Mouse (Mus musculus): ENCODE data around the gene Abcc4.
A peak's percentile ranks its signal among the peaks of the same experiment; 100 is the strongest.

Abcc4 gene

DNA sequence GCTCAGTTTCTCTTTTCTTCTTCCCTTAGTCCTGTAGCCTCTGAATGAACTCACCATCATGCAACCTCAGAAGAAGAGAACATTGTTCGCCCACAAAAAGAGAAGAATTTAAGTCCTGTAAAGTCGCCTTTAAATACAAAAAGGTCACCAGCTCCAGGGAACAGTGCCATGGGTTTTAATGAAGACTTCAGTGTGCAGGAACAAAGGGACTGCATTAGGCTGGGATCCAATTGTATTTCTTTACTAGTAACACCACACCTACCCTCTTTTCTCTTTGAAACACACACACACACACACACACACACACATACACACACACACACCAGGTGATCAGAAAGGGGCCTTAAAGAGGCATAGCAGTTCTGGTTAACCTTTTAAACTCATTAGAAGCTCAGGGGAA, 195.2 kb downstream of the Abcc4 start:
- DNase-seq (ENCODE audit: extremely low spot score, low spot score): no peak

DNA sequence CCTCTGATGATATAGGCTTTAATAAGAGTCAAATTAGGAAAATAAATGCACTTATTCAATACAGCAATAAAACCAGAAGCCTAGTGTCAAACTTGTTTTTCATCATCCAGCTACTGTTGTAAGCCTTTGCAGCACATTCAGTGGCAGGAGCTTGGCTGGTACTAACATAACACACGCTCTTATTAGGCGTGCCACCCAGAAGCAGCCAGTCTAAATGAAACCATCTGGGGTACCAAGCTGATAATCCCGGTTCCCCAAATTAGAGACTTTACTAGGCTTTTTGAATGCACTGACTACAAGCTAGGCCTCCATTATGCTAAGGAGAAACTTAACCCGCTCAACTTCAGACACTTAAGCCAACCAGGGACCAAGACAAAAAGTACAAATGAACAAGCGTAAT, 195.8 kb downstream of the Abcc4 start:
- no peak for DNase-seq (ENCODE audit: extremely low spot score, low spot score)

DNA sequence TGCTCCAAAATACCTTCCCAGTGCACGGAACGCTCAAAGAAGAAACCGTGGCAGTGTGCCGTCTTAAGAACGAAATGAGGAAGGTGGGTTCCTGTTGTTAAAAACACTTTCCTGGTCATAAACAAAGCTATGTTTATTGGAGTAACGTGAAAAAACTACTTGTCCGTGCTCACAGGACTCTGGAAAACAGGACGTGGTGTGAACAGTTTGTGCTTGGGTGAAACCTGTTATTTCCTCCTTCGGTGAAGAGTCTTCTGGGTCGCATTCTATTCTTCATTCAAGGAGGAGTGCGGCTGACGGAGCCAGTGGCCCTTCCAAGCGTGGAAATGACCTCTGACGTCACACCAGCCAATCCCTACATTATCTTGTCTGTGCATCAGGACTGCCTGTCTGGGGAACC, 198.2 kb downstream of the Abcc4 start:
- DNase-seq (ENCODE audit: extremely low spot score, low spot score): no peak

DNA sequence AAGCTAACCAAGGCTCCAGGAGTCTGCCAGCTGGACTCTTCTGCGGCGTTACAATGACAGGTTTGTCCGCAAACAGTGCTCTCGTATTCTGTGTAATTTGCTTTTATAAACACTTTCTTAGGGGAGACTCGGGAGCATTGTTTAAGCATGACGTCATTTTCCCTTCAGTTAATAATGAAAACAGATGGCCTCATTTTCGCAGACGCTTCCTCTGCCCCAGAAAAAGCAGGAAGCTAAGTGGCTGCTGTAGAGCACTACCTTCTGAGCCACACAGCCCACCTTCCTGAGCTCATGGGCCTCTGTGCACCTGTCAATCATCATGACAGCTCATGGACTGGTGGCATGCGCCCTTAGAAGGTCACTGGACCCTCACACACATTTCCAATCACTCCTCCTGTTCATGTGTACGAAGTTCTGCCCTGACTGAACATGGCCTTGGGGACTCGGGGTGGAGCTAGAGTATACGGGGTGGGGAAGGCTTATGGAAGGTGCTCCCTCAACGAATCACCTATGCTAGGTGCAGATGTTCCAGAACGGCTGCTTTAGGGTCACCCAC, 199.3 kb downstream of the Abcc4 start:
- no peak for DNase-seq (ENCODE audit: extremely low spot score, low spot score)

DNA sequence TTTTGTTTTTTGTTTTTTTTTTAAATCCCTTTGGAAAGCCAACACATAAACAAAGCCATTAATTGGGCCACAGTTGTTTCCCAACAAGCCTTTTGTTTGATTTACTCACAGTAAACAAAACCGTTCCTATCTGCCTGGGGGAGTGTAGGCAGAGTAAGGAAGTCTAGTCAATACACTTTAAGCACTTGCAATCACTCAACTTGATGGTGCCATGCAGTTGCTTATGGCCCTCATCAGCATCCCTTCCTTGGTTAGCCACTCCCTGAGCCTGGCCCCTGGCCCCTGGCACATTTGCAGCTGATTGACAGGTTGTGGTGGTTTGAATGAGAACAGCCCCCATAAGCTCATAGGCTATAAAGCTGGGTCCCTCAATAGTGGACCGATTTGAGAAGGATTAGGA, 209.3 kb downstream of the Abcc4 start:
- no peak for DNase-seq (ENCODE audit: extremely low spot score, low spot score)

DNA sequence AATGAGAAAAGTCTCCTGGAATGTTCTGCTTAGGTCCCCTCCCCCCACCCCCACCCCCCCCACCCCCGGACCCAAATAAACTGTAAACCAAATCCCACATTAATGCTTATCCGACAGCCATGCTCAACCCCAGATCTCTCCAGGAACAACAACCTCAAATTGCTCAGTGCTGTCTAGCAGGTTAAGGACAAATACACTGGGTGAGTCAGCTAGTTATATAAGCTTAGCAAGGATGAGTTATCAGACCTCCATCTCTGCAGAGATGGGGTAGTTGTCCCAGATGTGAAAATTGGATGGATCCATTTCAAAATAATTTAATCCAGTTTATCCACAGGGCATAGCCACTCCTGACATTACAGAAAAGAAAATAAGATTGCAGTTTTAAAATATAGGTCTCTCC, 210.6 kb downstream of the Abcc4 start:
- DNase-seq (ENCODE audit: extremely low spot score, low spot score): no peak

DNA sequence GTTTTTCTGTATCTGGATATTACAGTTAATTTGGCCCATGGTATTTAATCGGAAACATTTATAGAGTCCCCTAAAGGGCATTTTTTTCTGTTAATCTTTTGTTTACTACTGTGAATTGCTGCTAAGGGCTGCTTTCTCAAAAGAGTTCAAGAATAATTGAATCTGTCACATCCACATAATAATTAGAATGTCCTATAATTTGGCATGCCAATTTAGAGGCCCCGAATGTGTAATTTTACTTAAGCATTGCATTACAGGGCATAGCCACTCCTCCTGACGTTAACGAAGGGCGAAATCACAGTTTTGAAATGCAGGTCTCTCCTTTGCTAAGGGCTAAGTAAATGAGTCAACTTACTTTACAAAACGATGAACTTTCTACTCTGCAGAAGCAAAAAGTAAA, 214.3 kb downstream of the Abcc4 start:
- DNase-seq (ENCODE audit: extremely low spot score, low spot score): no peak

DNA sequence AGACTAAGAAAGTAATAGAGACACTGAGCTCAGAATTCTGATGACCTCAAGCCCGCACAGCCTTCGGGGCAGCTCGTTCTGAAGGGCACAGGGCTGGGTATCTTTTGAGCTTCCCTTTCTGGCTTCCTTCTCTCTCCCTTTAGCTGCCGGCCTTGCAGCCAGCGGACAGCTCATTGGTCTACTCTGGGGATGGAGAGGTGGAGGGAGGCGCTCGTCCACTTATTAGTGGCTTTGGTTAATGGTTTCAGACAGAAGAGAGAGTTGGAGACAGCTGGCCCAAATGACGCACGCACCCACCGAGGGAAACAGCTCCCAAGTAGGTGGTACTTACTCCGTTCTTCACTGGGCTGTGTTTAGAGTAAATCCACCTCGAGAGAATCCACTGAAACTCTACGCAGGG, 214.7 kb downstream of the Abcc4 start:
- no peak for DNase-seq (ENCODE audit: extremely low spot score, low spot score)

DNA sequence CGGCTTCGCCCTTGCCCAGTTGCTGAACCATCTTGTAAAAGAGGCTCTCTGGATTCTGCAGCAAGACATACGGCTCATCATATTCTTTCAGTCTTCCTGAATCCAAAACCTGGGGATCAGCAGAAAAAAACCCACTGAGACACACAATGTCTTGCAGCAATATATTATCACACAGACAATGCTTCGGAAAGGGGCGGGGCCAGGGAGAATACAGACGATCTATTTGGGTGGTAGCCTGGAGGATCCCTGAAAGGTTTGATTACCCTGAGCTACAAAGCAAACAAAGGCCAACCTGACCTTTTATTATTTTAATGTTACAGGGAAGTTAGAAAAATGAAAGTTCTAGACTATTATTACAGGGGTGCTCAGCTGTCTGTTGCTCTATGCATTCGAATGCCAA, 215.5 kb downstream of the Abcc4 start:
- no peak for DNase-seq (ENCODE audit: extremely low spot score, low spot score)

DNA sequence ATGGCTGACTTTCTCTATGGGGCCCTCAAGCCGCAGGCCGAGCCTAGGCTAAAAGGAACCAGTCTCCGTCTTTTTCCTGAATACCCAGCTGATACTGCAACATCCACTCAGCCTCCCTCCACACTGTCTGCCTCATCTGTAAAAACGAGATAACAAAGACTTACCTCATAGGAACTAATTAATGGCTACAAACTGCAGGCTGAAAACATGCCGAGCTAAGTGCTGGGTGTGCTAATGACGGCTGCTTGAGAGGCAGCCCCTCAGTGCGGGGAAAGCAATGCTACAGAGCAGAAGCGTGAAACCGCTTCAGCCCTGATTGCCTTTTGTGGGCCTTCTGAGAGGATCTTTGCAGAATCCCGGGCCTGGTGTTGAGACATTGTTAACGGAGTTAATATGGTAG, 219.7 kb downstream of the Abcc4 start:
- no peak for DNase-seq (ENCODE audit: extremely low spot score, low spot score)

DNA sequence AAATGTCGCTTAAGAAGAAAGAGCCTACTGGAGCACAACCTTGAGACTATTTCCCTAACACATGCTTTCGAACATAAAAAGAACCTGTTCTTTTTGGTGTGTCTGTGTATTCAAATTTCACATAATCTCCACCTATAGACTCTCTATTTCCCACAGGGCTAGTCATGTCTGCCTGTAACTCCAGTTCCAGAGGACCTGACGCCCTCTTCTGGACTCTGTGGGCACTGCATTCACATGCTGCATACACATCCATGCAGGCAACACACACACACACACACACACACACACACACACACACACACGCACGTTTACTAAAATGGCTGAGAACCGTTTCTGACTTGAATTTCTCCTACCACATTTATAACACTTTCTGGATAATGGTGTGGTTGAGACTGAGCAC, 220.4 kb downstream of the Abcc4 start:
- no peak for DNase-seq (ENCODE audit: extremely low spot score, low spot score)

DNA sequence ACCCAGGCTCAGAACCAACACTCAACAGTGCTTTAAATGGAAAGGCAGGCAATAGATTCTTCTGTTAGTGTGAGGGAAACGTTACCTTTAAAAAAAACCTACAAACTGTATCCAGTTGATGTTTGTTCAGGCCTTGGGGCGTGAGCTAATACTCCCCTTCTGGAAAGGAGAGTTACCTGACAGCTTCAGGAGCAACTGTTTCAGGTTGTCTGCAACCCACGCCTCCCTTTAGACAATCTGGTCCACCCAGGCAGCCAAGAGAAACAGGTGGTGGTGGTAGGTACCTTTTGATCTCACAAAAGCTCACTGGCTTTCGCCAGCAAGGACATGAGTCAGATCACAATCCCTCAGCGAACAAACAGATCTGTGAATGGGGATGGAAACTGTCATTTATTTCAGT, 223.7 kb downstream of the Abcc4 start:
- no peak for DNase-seq (ENCODE audit: extremely low spot score, low spot score)

DNA sequence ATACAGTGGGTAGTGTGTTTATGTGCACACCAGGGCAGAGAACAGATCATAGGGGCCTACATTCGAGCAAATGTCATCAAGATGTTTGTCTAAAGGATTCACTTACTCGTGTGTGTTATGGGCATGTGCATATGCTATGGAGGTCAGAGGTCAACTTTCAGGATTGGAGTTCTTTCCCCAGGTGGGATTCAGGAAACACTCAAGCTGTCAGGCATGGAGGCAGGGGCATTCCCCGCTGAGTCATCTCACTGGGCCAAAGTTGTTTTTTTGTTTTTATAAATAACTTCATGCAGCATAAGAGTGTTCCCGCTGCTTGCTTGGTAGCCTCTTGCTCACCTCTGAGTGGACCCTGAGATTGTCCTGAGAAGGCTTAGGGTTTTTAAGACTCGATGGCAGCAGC, 224.2 kb downstream of the Abcc4 start:
- no peak for DNase-seq (ENCODE audit: extremely low spot score, low spot score)

DNA sequence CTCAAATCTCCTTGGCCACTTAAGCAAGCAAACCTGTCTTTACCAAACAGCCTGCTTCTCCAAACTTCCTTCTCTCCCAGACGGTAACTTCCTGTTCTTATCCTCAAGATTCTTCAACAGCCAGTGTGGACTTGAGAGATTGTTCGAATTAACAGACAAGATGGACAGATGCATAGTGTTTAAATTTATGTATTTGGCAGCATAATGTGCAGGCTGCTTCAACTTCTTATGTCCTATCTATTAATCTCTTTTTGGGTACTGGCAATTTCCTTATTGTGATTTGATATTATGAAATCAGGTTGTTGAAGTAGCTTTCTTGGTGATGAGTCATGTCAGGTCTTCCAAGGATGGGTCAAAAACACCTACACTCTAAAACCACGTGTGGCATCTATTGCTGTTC, 229.7 kb downstream of the Abcc4 start:
- no peak for DNase-seq (ENCODE audit: extremely low spot score, low spot score)

DNA sequence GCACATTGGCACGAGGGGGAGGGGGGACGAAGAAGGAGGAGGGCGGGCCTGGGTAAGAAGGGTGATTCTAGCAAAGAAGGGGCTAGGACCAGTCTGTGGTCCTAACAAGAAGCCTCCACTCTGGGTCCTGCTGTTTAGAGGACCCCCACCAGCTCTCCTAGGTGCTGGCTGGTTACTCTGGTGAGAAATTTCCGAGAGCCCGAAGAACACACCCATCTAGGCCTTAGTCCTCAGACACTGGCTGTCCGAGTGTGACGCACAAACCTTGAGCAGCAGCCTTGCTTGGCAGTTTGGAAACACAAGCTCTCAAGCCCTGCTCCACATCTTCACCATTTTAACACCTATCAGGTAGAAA, 230.9 kb downstream of the Abcc4 start:
- no peak for DNase-seq (ENCODE audit: extremely low spot score, low spot score)

DNA sequence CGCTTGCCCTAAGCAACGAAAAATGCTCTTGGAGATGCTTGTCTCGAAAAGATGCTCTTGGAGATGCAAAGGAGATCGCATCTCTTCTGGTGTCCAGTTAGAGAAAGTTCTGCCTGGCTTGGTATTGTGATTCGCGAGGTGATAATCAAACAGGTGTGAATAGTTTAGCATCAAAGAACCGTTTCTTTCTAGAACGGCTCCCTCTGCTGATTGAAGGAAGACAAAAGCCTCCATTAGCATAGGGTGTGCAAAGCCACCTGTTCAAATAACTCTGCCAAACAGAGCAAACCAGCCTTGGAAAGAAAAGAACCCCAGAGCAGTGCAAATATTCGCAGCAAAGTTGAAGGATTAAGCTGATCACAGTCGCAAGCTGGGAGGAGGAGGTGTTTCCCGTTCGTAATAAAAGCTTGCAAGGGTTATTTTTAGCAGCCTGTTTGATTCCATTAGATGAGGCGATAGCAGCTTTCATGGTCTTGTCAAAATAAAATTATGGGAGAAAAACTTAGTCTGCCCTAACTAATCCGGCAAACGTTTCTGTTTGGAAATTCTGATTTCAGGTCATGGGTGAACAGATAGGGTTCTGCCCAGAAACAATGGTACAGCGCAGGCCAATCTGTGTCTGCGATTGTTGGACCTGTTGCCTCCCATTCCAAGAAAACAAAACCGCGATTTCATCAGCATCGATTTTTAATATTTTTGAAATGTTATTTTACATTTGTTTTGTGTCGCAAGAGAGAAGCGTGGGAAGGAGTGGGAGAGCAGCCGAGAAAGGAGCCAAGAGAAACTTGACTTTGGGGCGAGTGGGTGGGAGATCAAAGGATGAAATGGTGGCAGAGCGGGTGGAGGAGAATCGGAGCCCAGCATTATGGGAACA, 231.6 kb downstream of the Abcc4 start:
- DNase-seq (ENCODE audit: extremely low spot score, low spot score): no peak

DNA sequence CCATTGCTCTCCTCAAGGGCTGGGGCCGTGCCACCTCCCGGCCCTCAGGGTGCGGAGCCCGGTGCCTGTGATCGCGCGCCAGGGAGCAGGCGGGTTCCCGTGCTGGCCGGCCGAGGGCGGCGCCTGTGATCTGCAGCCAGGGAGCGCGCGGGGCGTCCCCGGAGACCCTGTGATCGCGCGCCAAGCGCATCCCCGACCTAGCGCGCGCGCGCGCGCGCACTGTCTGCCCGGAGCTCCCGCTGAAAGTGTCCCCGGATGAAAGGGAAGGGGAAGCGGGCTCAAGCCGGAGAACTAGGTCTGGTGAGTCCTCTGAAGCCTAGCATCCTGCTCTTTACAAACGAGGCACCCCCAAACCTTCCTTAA, 232.2 kb downstream of the Abcc4 start:
- peak; percentile 78 for DNase-seq (ENCODE audit: extremely low spot score, low spot score)

DNA sequence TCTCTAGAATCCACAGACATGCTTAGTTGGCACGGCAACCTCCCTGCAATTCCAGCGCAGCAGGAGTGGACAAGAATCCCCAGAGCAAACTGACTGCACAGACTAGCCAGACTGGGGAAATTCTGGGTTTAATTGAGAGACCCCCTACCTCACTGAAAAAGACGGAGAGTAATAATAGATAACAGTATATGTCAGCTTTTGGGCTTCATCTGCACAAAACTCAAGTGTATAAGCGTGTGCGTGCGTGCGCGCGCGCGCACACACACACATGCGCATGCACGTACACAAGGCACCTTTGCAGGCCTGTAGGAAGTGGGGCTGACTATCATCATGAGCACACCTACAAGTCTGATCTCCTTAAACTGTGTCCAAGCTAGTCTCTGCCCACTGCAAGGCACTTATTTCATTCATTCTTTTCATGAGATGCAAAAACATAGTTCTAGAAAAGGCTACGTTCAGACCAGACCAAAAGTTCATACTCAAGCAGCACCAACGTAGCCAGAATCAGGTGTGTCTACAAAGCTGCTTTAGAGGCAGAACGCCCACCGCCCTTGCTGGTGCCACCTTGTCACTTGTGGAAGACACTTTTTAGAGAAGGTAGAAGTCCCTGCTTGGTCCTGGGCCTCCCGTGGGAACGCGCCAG, 232.7 kb downstream of the Abcc4 start:
- DNase-seq (ENCODE audit: extremely low spot score, low spot score): no peak

DNA sequence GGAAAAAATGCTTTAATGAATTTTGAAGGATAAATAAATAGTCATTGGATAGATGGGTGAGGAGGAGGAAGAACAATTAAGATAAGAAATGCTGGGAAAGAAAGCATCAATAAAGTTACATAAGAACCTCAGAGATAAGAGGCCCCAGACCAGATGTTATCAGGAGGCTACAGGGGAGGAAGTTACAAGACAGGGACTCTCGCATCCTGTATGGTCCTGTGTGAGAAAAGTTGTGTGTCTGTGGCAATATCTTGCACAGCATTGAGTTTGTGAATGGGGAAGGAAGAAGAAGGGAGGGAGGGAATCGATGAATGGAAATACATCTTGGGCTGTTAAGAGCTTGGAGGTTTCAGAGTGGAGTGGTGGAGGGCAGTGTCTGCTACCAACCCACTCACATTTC, 240.7 kb downstream of the Abcc4 start:
- no peak for DNase-seq (ENCODE audit: extremely low spot score, low spot score)

DNA sequence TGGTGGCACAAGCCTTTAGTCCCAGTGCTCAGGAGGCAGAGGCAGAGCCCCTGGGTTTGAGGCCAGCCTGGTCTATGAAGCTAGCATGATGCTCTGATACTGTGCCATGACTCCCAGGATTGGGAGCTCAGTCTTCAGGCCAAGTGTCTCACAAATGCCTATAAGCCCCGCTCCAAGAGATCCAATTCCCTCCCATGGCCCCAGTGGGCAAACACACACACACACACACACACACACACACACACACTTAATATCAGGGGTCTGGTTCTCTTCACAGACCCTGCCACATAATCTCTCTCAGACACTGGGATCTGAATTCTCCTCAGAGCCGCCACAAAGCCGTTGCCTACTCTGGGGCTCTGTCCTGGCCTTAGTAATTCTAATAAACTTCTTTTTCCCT, 241.6 kb downstream of the Abcc4 start:
- DNase-seq (ENCODE audit: extremely low spot score, low spot score): no peak

DNA sequence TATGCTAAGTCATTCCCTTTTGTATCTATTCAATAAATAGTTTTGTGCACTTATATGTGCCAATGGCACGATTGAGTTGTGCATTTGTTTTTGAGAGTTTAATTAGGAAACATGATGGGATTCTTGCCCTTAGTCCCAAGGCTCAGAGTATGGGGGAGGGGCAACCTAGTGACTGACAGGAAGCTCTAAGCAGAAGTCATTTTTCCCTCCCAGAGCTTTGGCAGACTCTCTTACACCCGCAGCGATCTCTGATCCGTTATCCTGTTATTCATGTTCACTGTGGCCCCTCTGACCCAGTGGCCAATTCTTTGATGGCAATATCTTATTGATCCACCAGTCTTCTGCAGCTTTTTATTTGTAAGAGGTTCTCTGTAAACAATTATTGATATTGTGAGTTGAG, 253.4 kb downstream of the Abcc4 start:
- DNase-seq (ENCODE audit: extremely low spot score, low spot score): no peak

DNA sequence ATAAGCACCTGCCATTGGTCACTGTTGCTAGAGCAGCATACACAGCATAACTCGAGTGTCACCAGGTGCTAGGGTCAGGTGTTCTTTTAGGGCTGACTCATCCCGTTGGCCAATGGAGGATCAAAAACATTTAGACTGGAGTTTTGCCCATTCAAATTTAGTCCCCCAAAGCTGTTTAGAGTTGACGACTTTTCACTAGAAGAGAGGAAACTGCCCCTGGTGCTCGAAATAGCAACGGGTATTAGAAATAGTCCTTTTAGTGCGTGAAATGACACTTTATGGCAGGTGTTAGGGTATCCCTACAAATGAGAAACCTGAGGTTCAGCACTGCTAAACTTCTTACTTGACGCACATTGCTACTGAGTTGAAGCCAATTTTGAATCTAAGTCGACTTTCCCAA, 265.9 kb downstream of the Abcc4 start:
- DNase-seq (ENCODE audit: extremely low spot score, low spot score): no peak
